Mouse (Mus musculus): ENCODE measurements around the gene Nuak2.

Nuak2 gene

DNA sequence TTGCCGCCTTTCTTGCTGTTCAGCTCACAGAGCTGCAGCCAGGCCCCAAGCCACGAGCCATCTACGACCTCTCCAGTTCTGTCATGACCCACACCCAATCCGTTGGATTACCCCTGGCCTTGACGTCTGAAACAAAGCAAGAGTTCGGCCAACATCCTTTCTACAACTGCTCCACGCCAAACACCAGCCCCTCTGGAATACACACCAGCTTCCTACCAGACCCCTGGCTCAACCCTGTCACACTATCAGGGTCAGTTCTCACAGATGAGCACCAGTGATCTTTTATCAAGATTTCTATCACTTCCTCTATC, 61.1 kb downstream of the Nuak2 start:
- no peak for DNase-seq (ENCODE audit: extremely low read depth, low read depth)

DNA sequence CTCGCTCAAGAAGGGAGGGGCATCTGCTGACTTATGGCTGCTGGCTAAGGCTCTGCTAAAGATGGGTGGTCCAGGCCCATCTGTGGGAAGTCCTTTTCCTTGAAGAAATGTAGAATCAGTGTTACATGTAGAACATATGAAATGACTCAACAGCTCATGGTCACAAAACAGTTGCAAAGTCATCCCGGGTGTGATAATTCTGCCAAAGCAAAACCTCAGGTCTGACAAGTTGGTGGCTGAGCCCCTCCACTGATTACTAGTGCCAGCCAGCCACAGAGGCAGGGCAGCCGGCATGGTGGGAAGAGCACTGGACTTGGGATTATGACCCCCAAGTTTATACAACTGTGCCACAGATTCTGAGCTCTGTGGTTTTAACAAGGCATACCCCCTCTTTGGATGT, 61.9 kb downstream of the Nuak2 start:
- DNase-seq (ENCODE audit: extremely low read depth, low read depth) = no peak

DNA sequence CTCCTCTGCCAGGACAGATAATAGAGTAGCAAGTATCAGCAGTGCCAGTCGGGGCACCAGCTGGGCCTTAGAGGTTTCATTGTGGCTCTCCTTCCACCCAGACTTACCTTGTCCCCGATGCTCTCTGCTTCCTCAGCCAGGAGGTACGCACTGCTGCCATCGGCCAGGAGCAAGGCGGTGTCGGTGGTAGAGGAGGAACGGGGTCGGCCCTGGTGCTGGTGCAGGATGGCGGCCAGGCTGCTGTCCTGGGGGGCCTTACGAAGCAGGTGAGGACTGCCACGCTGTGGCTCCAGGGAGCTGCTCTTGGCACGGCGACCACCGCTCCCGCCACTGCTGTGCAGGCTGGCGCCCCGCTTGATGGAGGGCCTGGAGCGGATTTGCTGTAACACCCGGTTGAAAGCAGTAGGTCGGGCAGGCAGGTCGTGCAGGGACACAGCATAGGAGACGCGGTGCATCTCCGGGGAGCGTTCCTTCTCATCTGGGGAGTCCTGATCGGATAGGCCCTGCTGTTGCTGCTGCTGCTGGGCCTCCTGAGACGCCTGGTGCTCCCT, 64.7 kb downstream of the Nuak2 start:
- DNase-seq (ENCODE audit: extremely low read depth, low read depth) = no peak

DNA sequence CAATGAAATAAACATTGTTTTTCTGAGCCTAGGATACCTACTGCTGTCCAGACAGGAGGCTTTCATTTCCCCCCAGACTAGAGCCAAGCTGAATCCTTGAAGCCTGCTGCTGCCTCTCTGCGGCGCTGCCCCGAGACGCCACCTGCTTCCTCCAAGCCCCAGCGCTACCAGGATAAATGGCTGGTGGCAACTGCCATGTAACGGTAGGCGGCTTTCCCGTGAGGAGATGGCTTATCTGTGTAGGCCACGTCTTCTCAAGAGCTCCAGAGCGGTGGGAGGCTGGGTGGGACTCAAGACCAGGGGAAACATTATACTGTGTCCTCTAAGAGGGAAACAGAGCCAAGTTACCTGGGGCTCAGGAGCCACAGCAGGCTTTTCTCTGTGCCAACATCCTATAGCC, 66.0 kb downstream of the Nuak2 start:
- peak; percentile 56 for DNase-seq (ENCODE audit: extremely low read depth, low read depth)
